Mouse (Mus musculus): ENCODE results near the gene Phf20.
A peak's percentile ranks its signal among the peaks of the same experiment; 100 is the strongest.
"Not testable (repeated sequence)": the region's sequence is repeated elsewhere in the genome, so short reads cannot be mapped to it uniquely, and the experiment has no call there.

Gene Phf20

DNA sequence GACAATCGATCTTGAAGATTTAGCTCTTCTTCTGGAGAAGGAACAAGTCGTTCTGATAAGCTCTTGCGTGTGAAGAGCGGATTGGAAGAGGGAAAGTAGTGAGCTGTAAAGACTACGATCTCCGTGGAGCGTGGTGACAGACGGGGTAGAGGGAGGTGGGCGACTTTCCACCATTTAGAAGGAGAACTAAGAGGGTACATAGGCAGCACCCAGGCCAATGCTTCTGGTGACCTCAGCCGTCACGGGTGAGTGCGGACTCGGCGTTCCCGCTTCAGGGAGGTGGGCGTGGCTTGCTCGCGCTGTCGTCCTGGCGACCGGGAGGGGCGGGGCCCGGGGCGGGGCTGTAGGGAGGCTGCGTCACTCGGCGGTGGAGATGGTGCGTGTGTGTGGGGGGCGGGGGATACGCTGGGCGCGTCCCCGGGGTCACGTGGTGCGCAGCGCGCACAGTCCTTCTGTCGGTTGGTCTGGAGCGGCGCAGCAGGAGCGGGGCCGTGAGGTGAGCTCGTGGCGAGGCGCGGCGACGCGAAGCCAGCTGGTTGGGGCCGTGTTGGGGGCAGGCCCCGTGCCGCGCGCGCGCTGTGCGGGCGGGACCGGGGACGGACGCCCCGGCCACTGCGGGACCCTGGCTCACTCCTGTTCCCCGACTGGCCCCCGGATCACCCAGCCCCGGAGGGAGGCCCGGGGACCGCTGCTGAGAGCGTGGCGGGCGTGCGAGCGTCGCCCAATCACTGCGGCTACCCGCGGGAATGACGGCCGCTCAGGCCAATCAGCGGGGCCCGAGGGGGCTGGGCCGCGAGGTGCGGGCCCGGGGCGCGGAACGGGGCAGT, at the start of gene Phf20:
Phf20 (plus strand) TSS at position 165 of the 827 bp plus-strand sequence.
- peak; percentile 100 for DNase-seq

DNA sequence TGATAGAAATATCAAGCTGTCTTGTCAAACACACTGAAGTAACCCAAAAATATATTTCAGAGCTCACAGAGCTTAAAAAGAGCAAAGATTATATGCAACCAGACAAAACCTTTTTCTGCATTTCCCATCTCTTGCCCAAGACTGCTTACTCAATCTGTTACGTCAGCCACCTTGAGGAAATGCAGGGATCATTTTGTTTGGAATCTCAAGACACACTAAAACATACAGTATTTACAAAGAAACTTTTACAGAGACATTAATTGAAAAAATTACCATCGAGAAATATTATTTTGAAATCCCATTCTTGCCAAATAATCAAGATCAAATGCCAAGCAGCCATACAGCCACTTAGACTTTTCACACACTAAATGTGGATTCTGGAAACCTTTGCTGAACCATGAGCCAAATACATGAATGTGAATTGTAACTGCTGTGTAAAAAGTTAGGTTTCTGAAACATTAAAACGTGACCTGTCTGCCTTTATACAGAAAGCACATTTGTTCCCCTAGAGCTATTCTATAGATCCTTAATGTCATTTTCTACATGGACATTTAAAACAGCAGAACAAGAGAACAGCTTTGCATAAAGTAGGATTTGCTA, 48.9 kb upstream of the Phf20 start:
- DNase-seq: no peak

DNA sequence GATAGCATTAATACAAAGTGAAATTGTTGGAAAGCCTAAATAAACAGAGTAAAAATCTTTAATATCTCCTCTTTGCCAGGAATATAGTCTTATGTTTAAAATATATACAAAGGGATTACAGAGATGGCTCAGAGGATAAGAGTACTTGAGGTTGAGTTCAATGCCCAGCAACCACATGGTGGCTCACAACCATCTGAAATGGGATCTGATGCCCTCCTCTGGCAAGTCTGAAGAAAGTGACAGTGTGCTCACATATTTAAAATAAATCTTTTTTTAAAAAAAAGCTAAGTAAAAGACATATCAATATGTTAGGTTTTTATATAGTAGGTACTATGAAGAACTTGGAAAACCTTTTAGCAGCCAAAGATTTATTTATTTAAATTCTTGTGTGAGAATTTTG, 44.7 kb upstream of the Phf20 start:
- no peak for DNase-seq

DNA sequence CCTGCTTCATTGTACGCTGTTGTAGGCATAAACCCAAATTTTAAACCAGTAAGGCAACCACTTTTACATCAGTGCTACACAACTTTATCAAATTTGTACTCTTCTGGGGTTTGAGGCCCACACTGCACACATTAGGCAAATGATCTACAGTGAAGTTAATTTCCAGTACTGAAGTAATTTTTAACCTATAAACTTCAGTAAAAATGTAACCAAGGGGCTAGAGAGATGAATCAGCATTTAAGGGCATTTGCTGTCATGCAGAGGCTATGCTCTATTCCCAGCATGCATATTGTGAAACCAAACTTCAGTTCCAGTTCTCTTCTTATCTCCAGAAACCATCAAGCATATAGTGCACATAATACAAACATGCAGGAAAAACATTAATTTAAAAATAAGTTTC, 30.8 kb upstream of the Phf20 start:
- DNase-seq: no peak

DNA sequence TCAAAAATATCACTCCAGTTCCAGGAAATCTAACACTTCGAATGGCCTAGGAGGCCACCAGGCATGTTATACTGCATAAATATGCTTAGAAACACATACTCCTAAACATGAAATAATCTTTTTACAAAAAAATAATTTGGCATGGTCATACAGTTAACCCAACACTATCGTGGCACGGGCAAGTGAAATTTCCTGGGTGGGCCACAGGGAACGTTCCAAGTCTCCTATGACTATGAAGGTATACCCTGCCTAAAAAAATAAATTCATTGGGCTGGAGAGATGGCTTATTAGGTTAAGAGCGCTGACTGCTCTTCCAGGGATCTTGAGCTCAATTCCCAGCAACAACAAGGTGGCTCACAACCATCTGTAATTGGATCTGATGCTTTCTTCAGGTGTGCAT, 29.7 kb upstream of the Phf20 start:
- DNase-seq: no peak

DNA sequence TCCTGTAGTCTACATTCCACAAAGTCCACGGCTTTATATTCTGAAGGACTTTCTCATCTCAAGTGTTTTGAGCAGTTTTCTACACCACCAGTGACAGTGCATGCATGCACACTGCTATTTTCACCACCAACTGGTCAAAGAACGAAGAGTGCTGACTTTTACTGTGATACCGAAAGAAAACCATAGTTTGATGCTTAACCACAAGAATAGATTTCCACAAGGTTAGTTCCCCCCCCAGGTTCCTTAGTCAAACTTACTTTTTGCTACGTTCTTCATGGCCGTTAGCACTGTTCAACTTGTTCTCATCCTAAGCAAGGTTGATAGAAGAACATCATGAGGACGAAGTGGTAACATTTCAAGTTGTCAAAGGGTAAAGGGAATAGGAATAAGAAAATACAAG, 19.2 kb upstream of the Phf20 start:
- DNase-seq: no peak

DNA sequence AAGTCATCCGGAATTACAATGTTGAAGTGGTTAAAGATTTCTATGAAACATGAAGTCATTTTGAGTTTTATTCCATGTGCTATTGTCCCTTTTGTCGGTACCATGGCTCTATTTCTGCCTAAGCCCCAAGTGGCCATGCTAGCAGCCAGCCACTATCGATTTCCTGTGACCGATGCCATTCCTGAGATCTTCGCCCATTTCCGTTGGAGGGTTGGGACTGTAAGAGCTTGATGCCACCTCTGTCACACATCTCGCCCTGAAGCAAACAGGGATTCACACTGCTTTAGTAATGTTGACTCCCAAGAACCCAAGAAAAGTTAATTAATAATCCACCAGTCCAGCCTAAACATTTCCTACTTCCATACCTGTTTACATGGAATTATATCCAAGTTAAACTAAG, 18.6 kb upstream of the Phf20 start:
- DNase-seq: no peak

DNA sequence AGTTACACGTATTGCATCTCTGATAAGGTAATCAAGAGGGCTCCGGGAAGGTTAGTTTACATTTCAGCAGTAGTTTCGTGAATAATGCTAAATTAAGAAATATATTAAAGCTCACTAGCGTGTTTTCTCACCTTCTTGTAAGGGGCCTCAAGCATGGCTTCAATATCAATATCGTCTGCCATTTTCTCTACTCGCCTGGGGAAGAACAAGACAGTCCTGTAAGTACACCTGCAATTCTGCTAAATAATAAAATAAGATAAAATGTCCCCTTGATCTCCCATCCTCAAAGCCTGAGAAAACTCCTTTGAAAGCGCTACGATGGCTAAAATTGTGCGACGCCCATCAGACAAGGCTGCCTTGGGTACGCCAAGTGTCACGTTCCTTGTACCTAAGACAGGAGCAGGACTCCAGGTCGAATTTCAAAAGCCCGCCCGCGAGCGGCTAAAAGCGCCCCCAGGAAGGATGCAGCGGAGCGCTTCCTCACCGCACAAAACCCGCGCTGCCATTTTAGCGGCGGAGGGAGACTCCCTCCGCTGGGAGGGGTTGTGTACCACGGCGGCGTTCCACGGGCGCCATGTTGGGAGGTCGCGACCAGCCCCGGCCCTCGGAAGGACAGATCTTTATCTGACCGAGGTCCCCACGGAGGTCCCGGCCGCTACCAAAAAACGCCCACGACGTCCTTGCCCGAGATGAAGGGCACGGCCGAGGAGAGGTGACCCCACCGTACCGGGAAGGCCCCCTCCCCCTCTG, 17.0 kb upstream of the Phf20 start:
- DNase-seq: peak; percentile 89 to 90

DNA sequence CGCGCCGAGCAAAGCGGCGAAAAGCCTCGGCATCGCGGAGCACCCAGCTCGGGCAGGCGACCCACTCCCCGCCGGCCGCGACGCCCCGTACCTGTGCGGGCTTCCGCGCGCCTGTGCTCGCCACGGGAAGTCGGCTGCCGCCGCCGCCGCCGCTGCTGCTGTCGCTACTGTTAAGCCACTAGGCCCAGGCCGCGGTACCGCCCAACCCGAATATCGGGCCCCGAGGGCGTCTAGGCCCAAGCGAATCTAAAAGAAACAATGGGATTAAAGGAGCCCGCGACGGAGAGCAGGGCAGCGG, 16.5 kb upstream of the Phf20 start:
- no peak for DNase-seq

DNA sequence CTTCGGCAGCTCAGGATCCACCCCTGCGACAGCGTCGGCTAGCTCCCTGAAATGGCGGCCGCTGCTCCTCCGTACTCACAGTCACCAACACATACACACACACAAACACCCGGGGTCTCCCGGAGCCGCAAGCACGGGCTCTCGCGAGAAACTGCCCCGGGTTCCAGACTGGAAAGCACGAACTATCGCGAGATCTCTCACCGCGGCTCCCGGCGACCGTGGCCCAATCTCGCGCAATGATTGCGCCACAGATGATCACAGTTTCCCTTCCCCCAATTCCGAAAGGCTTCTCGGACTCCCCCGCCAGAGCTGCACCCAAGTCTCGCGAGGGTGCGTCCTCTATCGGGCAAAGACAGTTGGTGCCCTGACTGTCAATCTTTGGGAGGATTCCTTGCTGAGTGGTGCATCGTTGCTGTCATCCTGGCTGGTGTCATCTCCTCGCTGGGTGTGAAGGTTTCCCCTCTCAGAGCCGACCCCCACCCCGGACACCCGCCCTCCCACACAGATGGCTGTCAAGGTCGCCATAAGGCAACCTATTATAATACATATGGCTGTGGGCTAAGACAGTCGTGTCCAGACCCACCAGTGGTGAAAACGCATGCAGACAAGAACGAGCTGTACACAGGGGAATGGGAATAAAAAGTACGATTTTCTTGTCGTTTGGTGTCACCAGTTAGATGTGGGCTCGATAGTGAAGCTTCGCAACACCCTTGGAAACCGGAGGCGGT, 16.0 kb upstream of the Phf20 start, which contains the start of gene Rbm39:
Rbm39 (minus strand) TSS at position 145 of the 728 bp plus-strand sequence.
- peak; percentile 100 for DNase-seq

DNA sequence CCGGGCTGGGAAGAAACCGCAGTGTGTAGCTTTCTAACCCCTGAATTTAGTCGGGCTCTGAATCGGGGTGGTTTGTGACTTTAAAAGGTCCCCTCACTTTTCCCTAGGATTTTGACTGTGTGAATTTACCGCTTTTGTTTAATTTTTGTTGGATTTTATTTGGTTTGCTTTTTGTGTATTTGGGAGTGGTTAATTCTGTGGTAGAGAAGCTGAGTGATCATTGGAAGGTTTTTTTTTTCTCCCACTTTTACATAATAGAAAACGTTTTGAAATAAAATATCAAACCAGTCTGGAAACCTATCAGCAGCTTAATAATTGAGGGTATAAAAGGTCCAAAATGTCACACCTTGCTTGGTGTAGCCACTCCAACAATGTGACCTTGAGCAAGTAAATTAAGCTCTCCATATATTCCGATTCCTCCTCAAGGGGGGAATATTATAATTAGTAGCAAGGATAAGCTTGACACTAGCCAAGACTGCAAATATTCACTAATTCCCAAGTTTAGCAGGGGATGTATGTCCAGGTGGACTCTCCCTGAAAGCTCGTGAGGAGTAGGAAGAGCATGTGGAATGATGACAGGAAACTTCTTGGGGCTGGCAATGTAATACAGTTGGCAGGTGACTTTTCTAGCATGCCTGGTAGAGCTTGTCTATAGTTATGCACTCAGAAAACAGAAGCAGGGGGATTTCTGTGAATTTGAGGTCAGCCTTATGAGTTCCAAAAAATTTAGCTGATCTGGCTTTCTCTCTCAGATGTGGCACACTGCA, 15.3 kb upstream of the Phf20 start:
- DNase-seq: peak in 1 of 2 experiments; percentile 43

DNA sequence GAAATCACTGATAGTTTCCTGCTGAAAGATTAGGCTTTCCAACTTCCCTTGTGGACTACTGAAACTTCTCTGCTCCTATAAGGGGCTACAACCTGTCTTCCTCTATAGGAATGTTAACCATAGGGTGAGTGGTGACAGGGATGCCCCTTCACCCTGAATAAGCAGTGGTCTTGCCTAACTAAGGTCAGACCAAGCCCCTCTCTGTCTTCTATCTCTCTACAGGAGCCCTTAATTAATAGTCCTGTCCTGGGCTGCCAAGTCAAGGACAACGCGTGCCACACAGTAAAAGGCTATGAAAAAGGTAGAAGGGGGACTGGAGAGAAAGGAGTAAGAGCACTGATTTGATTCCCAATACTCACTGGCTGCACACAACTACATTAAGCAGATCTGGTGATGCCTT, 14.7 kb upstream of the Phf20 start:
- no peak for DNase-seq

DNA sequence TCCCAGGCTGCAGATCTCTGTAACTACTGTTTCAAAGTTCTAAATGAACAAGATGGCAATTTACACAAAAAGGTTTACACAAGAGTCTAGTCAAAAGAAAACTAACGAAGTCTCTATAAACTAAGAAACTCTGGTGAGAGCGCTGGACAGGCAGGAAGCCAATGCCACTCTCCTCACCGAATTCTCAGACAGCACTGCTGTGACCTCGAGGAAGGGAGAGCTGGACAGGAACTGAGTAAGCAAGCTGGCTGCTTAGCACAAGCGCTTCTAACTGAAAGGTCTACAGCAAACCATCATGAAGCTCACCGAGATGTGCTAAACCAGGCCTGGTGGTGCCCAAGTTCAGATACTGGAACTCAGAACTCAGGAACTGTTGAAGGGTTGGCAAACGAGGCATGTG, 7.0 kb upstream of the Phf20 start:
- DNase-seq: not testable (repeated sequence)

DNA sequence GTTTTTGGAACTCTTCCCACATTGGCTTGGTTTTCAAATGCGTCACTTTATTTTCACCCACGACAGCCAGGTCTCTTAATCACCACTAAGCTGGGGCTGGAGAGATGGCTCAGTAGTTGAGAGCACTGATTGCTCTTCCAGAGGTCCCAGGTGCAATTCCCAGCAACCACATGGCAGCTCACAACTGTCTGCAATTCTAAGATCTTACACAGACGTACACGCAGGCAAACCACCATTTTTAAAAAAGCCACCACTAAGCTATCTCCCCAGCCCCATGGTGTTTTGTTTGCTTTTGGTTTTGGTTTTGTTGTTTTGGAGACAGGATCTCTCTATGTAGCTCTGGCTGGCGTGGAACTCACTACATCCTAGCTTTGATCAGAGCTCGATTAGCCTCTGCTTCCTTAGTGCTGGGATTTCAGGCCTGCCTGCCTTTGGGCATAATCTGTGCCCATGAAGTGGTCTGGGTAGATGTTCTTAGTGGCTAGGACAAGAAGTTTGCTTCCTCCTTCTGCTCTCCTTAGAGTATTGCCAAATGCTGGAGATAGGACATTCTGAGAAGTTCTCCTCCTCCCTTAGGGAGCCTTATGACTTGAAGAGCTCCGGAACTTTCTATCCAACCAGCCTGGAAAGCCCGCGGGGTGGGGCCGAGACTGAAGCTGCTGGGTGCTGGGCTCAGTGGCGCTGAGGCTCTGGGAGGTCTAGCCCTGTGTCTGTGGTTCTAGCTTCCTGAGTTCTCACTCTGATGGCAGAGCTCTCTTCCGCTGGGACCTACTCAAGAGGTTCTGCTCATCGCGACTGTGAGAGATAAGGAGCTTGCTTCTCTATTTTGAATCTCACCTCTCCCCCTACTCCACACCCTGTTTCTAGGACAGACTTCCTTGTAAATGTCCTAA, 6.0 kb upstream of the Phf20 start:
- no peak for DNase-seq

DNA sequence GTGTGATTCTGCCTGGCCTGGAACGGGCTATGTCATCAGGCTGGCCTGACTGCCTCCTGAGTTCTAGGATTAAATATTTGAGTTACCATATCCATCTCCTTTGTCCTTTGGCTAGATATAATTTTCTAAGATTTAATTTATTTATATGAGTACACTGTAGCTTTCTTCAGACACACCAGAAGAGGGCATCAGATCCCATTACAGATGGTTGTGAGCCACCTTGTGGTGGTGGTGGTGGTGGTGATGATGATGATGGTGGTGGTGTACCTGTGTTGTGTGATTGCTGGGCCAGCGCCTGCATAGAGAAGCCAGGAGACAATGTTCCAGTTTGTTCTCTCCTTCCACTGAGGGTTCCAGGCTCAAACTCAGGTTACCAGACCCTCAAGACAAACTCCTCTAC, 4.7 kb upstream of the Phf20 start:
- no peak for DNase-seq

DNA sequence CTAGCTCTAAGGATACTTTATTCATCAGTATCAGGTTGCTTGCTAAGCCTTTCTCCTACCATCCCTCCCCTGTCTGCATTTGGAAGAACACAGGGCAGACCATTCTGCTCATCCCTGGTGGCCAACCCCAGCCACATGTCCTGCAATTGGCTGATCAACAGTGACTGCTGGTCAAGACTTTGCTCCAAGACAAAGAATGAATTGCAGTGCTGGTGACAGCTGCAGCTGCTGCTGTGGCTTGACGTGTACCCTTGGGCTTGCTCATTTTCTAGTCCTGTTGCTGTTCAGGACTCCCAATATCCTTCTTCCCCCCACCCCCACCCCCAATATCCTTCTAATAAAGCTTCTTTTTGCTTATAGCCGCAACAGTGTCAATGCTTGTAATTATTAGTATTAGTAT, 4.2 kb upstream of the Phf20 start:
- DNase-seq: no peak

DNA sequence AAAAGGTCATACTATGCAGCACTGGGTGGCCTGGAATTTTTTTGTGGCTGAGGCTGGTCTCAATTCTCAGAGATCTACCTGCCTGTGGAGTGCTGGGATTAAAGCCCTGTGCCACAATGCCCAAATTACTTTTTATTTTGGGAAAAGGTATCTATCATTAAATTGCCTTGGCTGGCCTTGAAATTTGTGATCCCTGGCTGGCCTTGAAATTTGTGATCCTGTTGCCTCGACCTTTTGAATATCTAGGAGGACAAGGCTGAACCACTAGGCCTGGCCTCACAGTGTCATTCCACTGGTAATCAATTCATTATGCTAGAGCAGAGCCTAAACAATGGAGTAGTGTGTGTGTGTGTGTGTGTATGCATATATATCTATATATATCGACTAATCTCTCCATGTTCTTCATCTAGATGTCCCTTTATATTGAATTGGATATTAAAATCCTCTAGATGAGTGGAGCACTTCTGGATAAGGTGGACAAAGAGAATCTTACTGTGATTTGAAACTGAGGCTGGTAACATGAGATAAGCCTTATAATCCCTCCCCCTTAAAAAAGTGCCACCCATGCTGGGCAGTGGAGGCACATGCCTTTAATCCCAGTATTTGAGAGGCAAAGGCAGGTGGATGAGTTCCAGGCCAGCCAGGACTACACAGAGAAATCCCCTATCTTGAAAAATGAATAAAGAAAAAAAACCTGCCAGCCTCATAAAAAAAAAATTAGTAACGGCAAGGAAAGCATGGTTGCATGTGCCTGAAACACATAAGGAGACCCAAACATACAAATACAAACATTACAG, 3.0 kb upstream of the Phf20 start:
- DNase-seq: no peak

DNA sequence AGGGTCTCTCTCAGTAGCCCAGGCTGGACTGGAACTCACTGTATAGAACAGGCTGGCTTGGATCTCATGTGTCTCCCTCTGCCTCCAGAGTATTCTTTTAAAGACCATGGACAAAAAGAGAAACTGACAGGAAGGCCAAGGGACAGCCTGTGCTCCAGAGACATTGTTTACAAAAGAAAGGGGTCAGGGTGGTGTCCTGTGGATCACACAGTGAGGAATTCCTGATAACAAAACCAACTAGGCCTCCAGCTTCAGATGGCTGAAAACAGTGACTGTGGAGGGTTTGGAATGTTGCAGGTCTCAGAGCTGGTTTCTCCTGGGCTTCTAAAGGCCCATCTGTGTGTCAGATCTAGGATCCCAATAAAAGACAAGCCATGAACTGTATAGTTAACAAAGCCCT, 1.7 kb upstream of the Phf20 start:
- no peak for DNase-seq

DNA sequence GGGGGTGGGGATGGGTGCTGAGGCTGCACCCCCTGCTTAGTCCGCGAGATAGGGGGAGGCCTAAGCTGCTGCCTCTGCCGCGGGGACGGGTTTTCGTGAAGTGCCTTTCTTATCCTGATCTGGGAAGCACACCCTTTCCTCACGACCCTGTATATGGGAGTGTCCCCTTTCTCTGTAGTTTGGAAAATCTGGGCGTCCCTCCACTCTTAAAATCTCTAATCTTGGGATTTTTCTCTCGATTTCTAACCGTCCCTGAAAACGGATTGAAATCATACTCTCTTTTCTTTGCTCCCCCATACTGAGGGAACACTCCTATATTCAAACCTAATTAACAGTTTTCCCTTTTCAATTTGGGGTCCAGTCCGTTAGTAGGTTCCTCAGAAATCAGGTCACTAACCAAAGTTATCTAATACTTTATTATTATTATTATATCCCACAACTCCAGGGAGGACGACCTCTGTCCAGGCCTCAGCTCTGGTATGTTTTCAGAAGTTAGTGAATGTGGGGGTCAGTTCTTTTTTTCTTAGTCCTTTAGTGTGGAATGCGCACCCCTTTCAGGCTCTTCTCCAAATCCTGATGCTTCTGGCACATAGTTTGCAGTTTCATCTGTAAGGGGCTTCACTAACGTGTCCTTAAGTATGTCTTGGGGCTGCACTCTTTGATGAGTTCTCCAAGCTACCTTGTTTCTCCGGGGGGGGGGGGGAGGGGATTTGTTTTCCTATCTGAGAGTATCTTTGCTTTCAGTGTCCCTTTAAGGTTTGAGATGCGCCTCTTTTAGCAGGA, 1.1 kb downstream of the Phf20 start:
- peak in 1 of 2 experiments; percentile 30 for DNase-seq

DNA sequence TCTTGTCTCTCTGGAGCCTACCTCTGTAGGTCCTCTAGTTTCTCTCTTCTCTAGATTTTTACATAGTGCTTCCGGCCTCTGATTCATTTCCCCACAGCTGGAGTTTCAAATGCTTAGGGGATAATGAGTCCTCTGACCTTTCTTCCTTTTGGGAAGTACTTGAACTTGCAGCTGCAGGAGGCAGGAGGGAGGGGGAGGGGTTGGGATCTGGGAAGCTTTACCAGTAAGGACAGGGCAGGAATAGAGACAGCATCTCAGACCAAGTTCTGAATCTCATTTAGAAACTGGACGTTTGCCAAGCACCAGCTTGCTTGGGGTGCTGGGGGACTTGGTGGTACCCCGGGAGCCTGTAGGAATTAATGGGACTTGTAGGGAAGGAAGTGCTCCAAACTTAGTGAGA, 3.7 kb downstream of the Phf20 start:
- peak; percentile 49 to 54 for DNase-seq

Data from cerebellum, postnatal 10 days (tissue).